Mouse (Mus musculus) MEL (cell line): ENCODE results near the gene Itpr1. TPM values are rescaled to one million over a fixed set of nuclear protein-coding genes. Genes with fewer than 3 reads are reported as not detected.

ENCODE experiments used
- DNase-seq: peaks from one replicate; pipeline ENCODE4 v3.0.0; 2011; ENCODE audit warnings: low read depth, low spot score
- H3K27ac ChIP-seq: 2 replicates; pipeline ENCODE4 v1.5.1; 2012; ENCODE audit warnings: low read depth, mild to moderate bottlenecking, control low read depth, low read length, moderate library complexity; ENCODE audit not compliant: control insufficient read depth
- H3K27me3 ChIP-seq, 2 experiments: fragments of 150-350 bp in 1 of 2; sonication (generic) in 1 of 2; 2 replicates each; pipeline ENCODE4 v1.6.1; 2012; ENCODE audit warnings: low read length in 2 of 2, mild to moderate bottlenecking in 2 of 2, improper control_type of control experiment in 1 of 2, moderate library complexity in 1 of 2; ENCODE audit not compliant: insufficient read depth in 2 of 2, control insufficient read depth in 1 of 2
- H3K36me3 ChIP-seq, 2 experiments: 2 replicates each; pipeline ENCODE4 v1.6.1; 2012 to 2014; ENCODE audit warnings: low read length in 2 of 2, improper control_type of control experiment in 1 of 2, inconsistent platforms in 1 of 2, mild to moderate bottlenecking in 1 of 2; ENCODE audit not compliant: insufficient read depth in 2 of 2, control insufficient read depth in 1 of 2
- H3K4me1 ChIP-seq, 2 experiments: fragments of 150-350 bp in 1 of 2; sonication (generic) in 1 of 2; 2 replicates each; pipeline ENCODE4 v1.6.1; 2012; ENCODE audit warnings: low read length in 2 of 2, improper control_type of control experiment in 1 of 2, mild to moderate bottlenecking in 1 of 2; ENCODE audit not compliant: insufficient read depth in 2 of 2, control insufficient read depth in 1 of 2
- H3K4me3 ChIP-seq, 2 experiments: fragments of 150-350 bp in 1 of 2; sonication (generic) in 1 of 2; 2 replicates each; pipeline ENCODE4 v1.5.1; 2012; ENCODE audit warnings: low read depth in 2 of 2, low read length in 2 of 2, mild to moderate bottlenecking in 2 of 2, moderate library complexity in 2 of 2, control low read depth in 1 of 2, improper control_type of control experiment in 1 of 2; ENCODE audit not compliant: control insufficient read depth in 1 of 2, insufficient read depth in 1 of 2
- H3K79me2 ChIP-seq: 2 replicates; pipeline ENCODE4 v1.6.1; 2012; ENCODE audit warnings: mild to moderate bottlenecking, low read length, moderate library complexity; ENCODE audit not compliant: control insufficient read depth, poor library complexity, insufficient read depth
- H3K9ac ChIP-seq: 2 replicates; pipeline ENCODE4 v1.6.1; 2012; ENCODE audit warnings: low read depth, mild to moderate bottlenecking, control low read depth, low read length, moderate library complexity; ENCODE audit not compliant: control insufficient read depth, poor library complexity, severe bottlenecking
- H3K9me3 ChIP-seq: fragments of 150-350 bp; sonication (generic); replicated peaks from 2 replicates; pipeline ENCODE4 v1.6.1; 2012; ENCODE audit warnings: mild to moderate bottlenecking, low read length, improper control_type of control experiment, moderate library complexity; ENCODE audit not compliant: insufficient read depth
- BHLHE40 ChIP-seq: IDR thresholded peaks from 2 replicates; pipeline ENCODE4 v1.6.1; 2012; ENCODE audit warnings: low read depth, mild to moderate bottlenecking, inconsistent platforms, low read length, improper control_type of control experiment, borderline replicate concordance
- CHD1 ChIP-seq: IDR thresholded peaks from 2 replicates; pipeline ENCODE4 v1.6.1; 2012; ENCODE audit warnings: low read depth, mild to moderate bottlenecking, inconsistent platforms, low read length, improper control_type of control experiment
- CHD2 ChIP-seq: IDR thresholded peaks from 2 replicates; pipeline ENCODE4 v1.6.1; 2011; ENCODE audit warnings: low read length, improper control_type of control experiment
- GABPA ChIP-seq: IDR thresholded peaks from 2 replicates; pipeline ENCODE4 v1.6.1; 2012; ENCODE audit warnings: low read depth, mild to moderate bottlenecking, inconsistent platforms, low read length, improper control_type of control experiment, moderate library complexity
- GATA1 ChIP-seq: IDR thresholded peaks from 2 replicates; pipeline ENCODE4 v1.6.1; 2011; ENCODE audit warnings: low read depth, low read length, improper control_type of control experiment
- JUND ChIP-seq: IDR thresholded peaks from 2 replicates; pipeline ENCODE4 v1.6.1; 2011; ENCODE audit warnings: low read depth, mild to moderate bottlenecking, improper control_type of control experiment, low read length
- MAX ChIP-seq: IDR thresholded peaks from 2 replicates; pipeline ENCODE4 v1.6.1; 2011; ENCODE audit warnings: low read length, improper control_type of control experiment
- MAZ ChIP-seq: IDR thresholded peaks from 2 replicates; pipeline ENCODE4 v1.6.1; 2012; ENCODE audit warnings: low read depth, mild to moderate bottlenecking, inconsistent platforms, low read length, improper control_type of control experiment
- MXI1 ChIP-seq: IDR thresholded peaks from 2 replicates; pipeline ENCODE4 v1.6.1; 2011; ENCODE audit warnings: mild to moderate bottlenecking, low read depth, low read length, improper control_type of control experiment
- MYC ChIP-seq: IDR thresholded peaks from 2 replicates; pipeline ENCODE4 v1.6.1; 2011; ENCODE audit warnings: low read depth, mild to moderate bottlenecking, low read length, improper control_type of control experiment, moderate library complexity
- POLR2A ChIP-seq, 2 experiments: IDR thresholded peaks; 2 replicates each; pipeline ENCODE4 v1.6.1; 2011 to 2012; ENCODE audit warnings: low read length in 2 of 2, mild to moderate bottlenecking in 2 of 2, control low read depth in 1 of 2, improper control_type of control experiment in 1 of 2, low read depth in 1 of 2, moderate library complexity in 1 of 2; ENCODE audit not compliant: control insufficient read depth in 1 of 2, insufficient read depth in 1 of 2, poor library complexity in 1 of 2
- POLR2AphosphoS5 ChIP-seq: IDR thresholded peaks from 2 replicates; pipeline ENCODE4 v1.6.1; 2012; ENCODE audit warnings: low read depth, borderline replicate concordance, mild to moderate bottlenecking, inconsistent platforms, low read length, moderate library complexity, mixed read lengths
- TBP ChIP-seq: IDR thresholded peaks from 2 replicates; pipeline ENCODE4 v1.8.0; 2011; ENCODE audit warnings: low read depth, low read length, improper control_type of control experiment
- UBTF ChIP-seq: IDR thresholded peaks from 2 replicates; pipeline ENCODE4 v1.6.1; 2012; ENCODE audit warnings: low read depth, mild to moderate bottlenecking, inconsistent platforms, low read length, improper control_type of control experiment, moderate library complexity, borderline replicate concordance; ENCODE audit not compliant: insufficient read depth
- USF1 ChIP-seq: IDR thresholded peaks from 2 replicates; pipeline ENCODE4 v1.6.1; 2014; ENCODE audit warnings: low read depth, mild to moderate bottlenecking, inconsistent platforms, low read length, improper control_type of control experiment, moderate library complexity
- ZC3H11A ChIP-seq: IDR thresholded peaks from 2 replicates; pipeline ENCODE4 v1.6.1; 2012; ENCODE audit warnings: low read depth, mild to moderate bottlenecking, inconsistent platforms, low read length, improper control_type of control experiment
- ZKSCAN1 ChIP-seq: IDR thresholded peaks from 2 replicates; pipeline ENCODE4 v1.6.1; 2012; ENCODE audit warnings: low read depth, mild to moderate bottlenecking, inconsistent platforms, low read length, improper control_type of control experiment, moderate library complexity
- ZMIZ1 ChIP-seq: IDR thresholded peaks from 2 replicates; pipeline ENCODE4 v1.6.1; 2012; ENCODE audit warnings: low read depth, mild to moderate bottlenecking, inconsistent platforms, low read length, improper control_type of control experiment, moderate library complexity
- ZNF384 ChIP-seq: IDR thresholded peaks from 2 replicates; pipeline ENCODE4 v1.6.1; 2012; ENCODE audit warnings: low read depth, mild to moderate bottlenecking, inconsistent platforms, low read length, improper control_type of control experiment
- polyA plus RNA-seq, 2 experiments: library from polyadenylated mRNA; stranded (reverse) in 1 of 2; unstranded in 1 of 2; fragments of >175 nt in 1 of 2; fragments of >200 nt in 1 of 2; gene quantifications; 2 replicates each; pipeline versions ENCODE4 v1.2.1 to v1.2.4; 2012; ENCODE audit warnings: low replicate concordance in 2 of 2, low read depth in 1 of 2; ENCODE audit not compliant: insufficient read length in 2 of 2, insufficient read depth in 1 of 2, missing spikeins in 1 of 2
- total RNA-seq: library from RNA; depleted of rRNA; stranded (reverse); fragments of 300-350 nt; gene quantifications from 2 replicates; pipeline ENCODE4 v1.2.3, GENCODE M21; 2012

Gene Itpr1
- total and polyA plus RNA-seq, 3 experiments: 15.6 to 19.0 TPM; not detected in 1

- Histone ChIP-seq H3K27me3 (no peaks in the 10 kb centered on the region), H3K4me1 (no peaks in the 10 kb centered on the region), H3K36me3 (no peaks in the 10 kb centered on the region), H3K27ac (no peak overlapping the region), H3K79me2 (no peaks in the 10 kb centered on the region), H3K9ac (no peak overlapping the region), H3K4me3 (no peak overlapping the region), H3K9me3 (no peaks in the 10 kb centered on the region)
- TF ChIP-seq ZNF384 (no peak), POLR2A (IDR thresholded peaks at IDR 0.05; ENCODE audit: control insufficient read depth in 1 of 2, insufficient read depth in 1 of 2, low read depth in 1 of 2, low read length in 2 of 2, poor library complexity in 1 of 2) (no peak), MYC (no peak), POLR2AphosphoS5 (no peak), GABPA (no peak), ZKSCAN1 (no peak), GATA1 (no peak), MAZ (no peak), CHD2 (no peak), USF1 (no peak), ZC3H11A (no peak), UBTF (no peak)
- no peak for DNase-seq
Observed at GRCm38 (mm10) chr6:108519327-108519726, 306.4 kb downstream of the Itpr1 start.

- no peak for DNase-seq
- no peaks in the 10 kb centered on the region for H3K79me2 ChIP-seq
- no peaks in the 10 kb centered on the region for H3K9me3 ChIP-seq
- no peak overlapping the region for H3K4me3 ChIP-seq
- TF ChIP-seq TBP (no peak), JUND (no peak), ZMIZ1 (no peak), MXI1 (no peak), POLR2A (IDR thresholded peaks at IDR 0.05; ENCODE audit: control insufficient read depth in 1 of 2, insufficient read depth in 1 of 2, low read depth in 1 of 2, low read length in 2 of 2, poor library complexity in 1 of 2) (no peak), BHLHE40 (no peak), MAX (no peak), CHD2 (no peak), CHD1 (no peak), ZNF384 (no peak)
- H3K4me1 ChIP-seq: peaks cover 0 to 6% of the 10 kb centered on the region in 2 experiments; a peak in 3 of 4 replicates
- no peak overlapping the region for H3K9ac ChIP-seq
- no peaks in the 10 kb centered on the region for H3K27me3 ChIP-seq
- H3K36me3 ChIP-seq: peaks cover 0 to 3% of the 10 kb centered on the region in 2 experiments; a peak in 2 of 4 replicates
- no peak overlapping the region for H3K27ac ChIP-seq
Observed at GRCm38 (mm10) chr6:108523956-108524616, 311.2 kb downstream of the Itpr1 start.
